Mouse (Mus musculus): ENCODE measurements around the gene Hsd3b7. TPM values are rescaled to one million over a fixed set of nuclear protein-coding genes. Genes with fewer than 3 reads are reported as not detected.

Hsd3b7 gene
- 38.2 and 51.3 TPM in 2 replicates for polyA plus RNA-seq (2015; fragmentation: Nextera tagmentation; extraction: Ambion mirVana)

DNA sequence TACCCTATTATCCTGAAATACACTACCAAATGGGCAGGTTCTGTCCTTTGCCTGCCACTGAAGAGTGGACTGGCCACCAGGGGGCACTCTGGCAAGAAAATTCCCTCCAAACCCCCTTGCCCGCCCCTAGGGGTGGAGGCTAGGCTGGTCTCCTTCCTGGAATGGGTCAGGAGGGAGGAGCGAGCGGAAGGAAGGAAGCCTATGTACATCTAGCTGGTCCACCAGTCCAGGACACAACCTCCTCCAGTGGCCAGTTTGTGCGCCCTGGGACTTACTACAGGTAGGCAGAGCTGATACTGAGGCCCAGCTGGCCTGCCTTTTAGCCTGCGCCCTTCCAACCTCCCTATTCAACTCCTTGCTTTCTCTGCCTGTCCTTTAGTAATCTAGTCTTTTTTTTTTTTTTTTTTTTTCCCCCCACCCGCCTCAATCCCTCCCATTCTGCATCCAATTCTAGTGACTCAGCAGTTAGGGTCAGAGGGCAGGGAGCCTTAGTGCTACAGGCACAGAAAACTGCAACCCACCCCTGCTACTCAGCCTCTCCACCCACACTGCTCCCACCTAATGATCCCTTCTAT, at the start of gene Hsd3b7:
Gene Hsd3b7 (plus strand): TSS at position 170 of the 575 bp plus-strand sequence.

GRCm38 (mm10) chr7:127769651-127770038, 30.8 kb upstream of the Hsd3b7 start, which contains the start of gene Orai3:
Gene Orai3 (plus strand): TSS chr7:127769815.

GRCm38 (mm10) chr7:127776426-127776825, 24.0 kb upstream of the Hsd3b7 start, which contains the start of gene Setd1a:
Gene Setd1a (plus strand): TSS chr7:127776670.

GRCm38 (mm10) chr7:127785308-127785707, 15.1 kb upstream of the Hsd3b7 start, which contains the start of gene Gm49388:
Gene Gm49388 (plus strand): TSS chr7:127785608.

GRCm38 (mm10) chr7:127824176-127824871, 23.9 kb downstream of the Hsd3b7 start, which contains the start of the genes Stx4a and Stx1b:
Gene Stx4a (plus strand): TSS chr7:127824294.
Gene Stx1b (minus strand): TSS chr7:127824549.

Other genes with a start within 250 kb of the Hsd3b7 start
- gene Tmem265, start 239.2 kb upstream of the Hsd3b7 start, polyA plus RNA-seq (2015; fragmentation: Nextera tagmentation; extraction: Ambion mirVana): 2.2 and 6.3 TPM in 2 replicates
- gene Phkg2, start 227.3 kb upstream of the Hsd3b7 start, polyA plus RNA-seq (2015; fragmentation: Nextera tagmentation; extraction: Ambion mirVana): 32.2 and 45.6 TPM in 2 replicates
- gene Ccdc189, start 212.0 kb upstream of the Hsd3b7 start, polyA plus RNA-seq (2015; fragmentation: Nextera tagmentation; extraction: Ambion mirVana): 8.9 and 15.7 TPM in 2 replicates
- 17.1 and 22.9 TPM in 2 replicates for gene Rnf40, start 211.8 kb upstream of the Hsd3b7 start, polyA plus RNA-seq (2015; fragmentation: Nextera tagmentation; extraction: Ambion mirVana)
- 4.5 and 5.9 TPM in 2 replicates for gene Zfp629, start 184.8 kb upstream of the Hsd3b7 start, polyA plus RNA-seq (2015; fragmentation: Nextera tagmentation; extraction: Ambion mirVana)
- 137 and 174 TPM in 2 replicates for gene Bcl7c, start 91.7 kb upstream of the Hsd3b7 start, polyA plus RNA-seq (2015; fragmentation: Nextera tagmentation; extraction: Ambion mirVana)
- gene Ctf1, start 87.9 kb upstream of the Hsd3b7 start, polyA plus RNA-seq (2015; fragmentation: Nextera tagmentation; extraction: Ambion mirVana): 9.4 and 12.0 TPM in 2 replicates
- 0.06 and 0.10 TPM in 2 replicates for gene Ctf2, start 68.4 kb upstream of the Hsd3b7 start, polyA plus RNA-seq (2015; fragmentation: Nextera tagmentation; extraction: Ambion mirVana)
- gene Fbxl19, start 56.1 kb upstream of the Hsd3b7 start, polyA plus RNA-seq (2015; fragmentation: Nextera tagmentation; extraction: Ambion mirVana): 1.9 and 2.2 TPM in 2 replicates
- gene Orai3, start 30.8 kb upstream of the Hsd3b7 start, polyA plus RNA-seq (2015; fragmentation: Nextera tagmentation; extraction: Ambion mirVana): 22.4 and 30.3 TPM in 2 replicates
- gene Setd1a, start 23.9 kb upstream of the Hsd3b7 start, polyA plus RNA-seq (2015; fragmentation: Nextera tagmentation; extraction: Ambion mirVana): 18.0 and 18.3 TPM in 2 replicates
- not detected in 2 replicates for gene Gm49388, start 15.0 kb upstream of the Hsd3b7 start, polyA plus RNA-seq (2015; fragmentation: Nextera tagmentation; extraction: Ambion mirVana)
- 36.1 and 40.7 TPM in 2 replicates for gene Stx4a, start 23.7 kb downstream of the Hsd3b7 start, polyA plus RNA-seq (2015; fragmentation: Nextera tagmentation; extraction: Ambion mirVana)
- gene Stx1b, start 23.9 kb downstream of the Hsd3b7 start, polyA plus RNA-seq (2015; fragmentation: Nextera tagmentation; extraction: Ambion mirVana): 4.0 and 5.3 TPM in 2 replicates
- gene Zfp646, start 75.6 kb downstream of the Hsd3b7 start, polyA plus RNA-seq (2015; fragmentation: Nextera tagmentation; extraction: Ambion mirVana): 5.1 and 5.5 TPM in 2 replicates
- gene Zfp668, start 76.2 kb downstream of the Hsd3b7 start, polyA plus RNA-seq (2015; fragmentation: Nextera tagmentation; extraction: Ambion mirVana): 8.6 and 10.2 TPM in 2 replicates
- 0.72 and 0.84 TPM in 2 replicates for gene Prss53, start 90.4 kb downstream of the Hsd3b7 start, polyA plus RNA-seq (2015; fragmentation: Nextera tagmentation; extraction: Ambion mirVana)
- gene Gm21974, start 94.8 kb downstream of the Hsd3b7 start, polyA plus RNA-seq (2015; fragmentation: Nextera tagmentation; extraction: Ambion mirVana): not detected in 2 replicates
- 209 and 232 TPM in 2 replicates for gene Vkorc1, start 95.0 kb downstream of the Hsd3b7 start, polyA plus RNA-seq (2015; fragmentation: Nextera tagmentation; extraction: Ambion mirVana)
- gene Bckdk, start 103.5 kb downstream of the Hsd3b7 start, polyA plus RNA-seq (2015; fragmentation: Nextera tagmentation; extraction: Ambion mirVana): 87.5 and 128 TPM in 2 replicates
- gene Kat8, start 111.9 kb downstream of the Hsd3b7 start, polyA plus RNA-seq (2015; fragmentation: Nextera tagmentation; extraction: Ambion mirVana): 23.3 and 29.7 TPM in 2 replicates
- gene Prss8, start 129.5 kb downstream of the Hsd3b7 start, polyA plus RNA-seq (2015; fragmentation: Nextera tagmentation; extraction: Ambion mirVana): 1.0 and 2.5 TPM in 2 replicates
- gene Prss36, start 146.1 kb downstream of the Hsd3b7 start, polyA plus RNA-seq (2015; fragmentation: Nextera tagmentation; extraction: Ambion mirVana): 12.9 and 13.1 TPM in 2 replicates
- 170 and 234 TPM in 2 replicates for gene Fus, start 166.9 kb downstream of the Hsd3b7 start, polyA plus RNA-seq (2015; fragmentation: Nextera tagmentation; extraction: Ambion mirVana)
- 37.4 and 57.5 TPM in 2 replicates for gene Pycard, start 193.3 kb downstream of the Hsd3b7 start, polyA plus RNA-seq (2015; fragmentation: Nextera tagmentation; extraction: Ambion mirVana)
- gene Trim72, start 203.3 kb downstream of the Hsd3b7 start, polyA plus RNA-seq (2015; fragmentation: Nextera tagmentation; extraction: Ambion mirVana): 0.15 TPM in 1 of 2 replicates, not detected in the other

Measured in adrenal gland, postnatal 0 days (tissue).